Mouse (Mus musculus) midbrain, embryonic 16.5 days (tissue): ENCODE results near the gene Fam168a. TPM values are rescaled to one million over a fixed set of nuclear protein-coding genes. Genes with fewer than 3 reads are reported as not detected.

Experiments used
- ATAC-seq: fragments of 200-750 bp; cut with Nextera tagmentation; 2 replicates; pipeline ENCODE4 v1.8.0; 2017; ENCODE audit warnings: moderate TSS enrichment
- H3K27ac ChIP-seq: fragments of 300-500 bp; sonication (generic); 2 replicates; pipeline ENCODE4 v1.5.1; 2014; ENCODE audit warnings: mild to moderate bottlenecking, low read length, mixed read lengths
- H3K27me3 ChIP-seq: fragments of 300-500 bp; sonication (generic); 2 replicates; pipeline ENCODE4 v1.6.1; 2014; ENCODE audit warnings: low read depth, low read length, mixed read lengths; ENCODE audit not compliant: control insufficient read depth, insufficient read depth
- H3K36me3 ChIP-seq: fragments of 300-500 bp; sonication (generic); 2 replicates; pipeline ENCODE4 v1.6.1; 2014; ENCODE audit warnings: mild to moderate bottlenecking, low read length, moderate library complexity, mixed read lengths; ENCODE audit not compliant: control insufficient read depth, insufficient read depth
- H3K4me1 ChIP-seq: fragments of 300-500 bp; sonication (generic); 2 replicates; pipeline ENCODE4 v1.6.1; 2014; ENCODE audit warnings: mild to moderate bottlenecking, low read length, mixed read lengths; ENCODE audit not compliant: control insufficient read depth, insufficient read depth
- H3K4me2 ChIP-seq: fragments of 300-500 bp; sonication (generic); 2 replicates; pipeline ENCODE4 v1.6.1; 2014; ENCODE audit warnings: mild to moderate bottlenecking, low read length, mixed read lengths
- H3K4me3 ChIP-seq: fragments of 300-500 bp; sonication (generic); 2 replicates; pipeline ENCODE4 v1.5.1; 2014; ENCODE audit warnings: low read depth, mild to moderate bottlenecking, low read length, moderate library complexity, mixed read lengths
- H3K9ac ChIP-seq: fragments of 300-500 bp; sonication (generic); 2 replicates; pipeline ENCODE4 v1.6.1; 2014; ENCODE audit warnings: low read depth, low read length, mixed read lengths
- H3K9me3 ChIP-seq: fragments of 300-500 bp; sonication (generic); replicated peaks from 2 replicates; pipeline ENCODE4 v1.6.1; 2014; ENCODE audit warnings: mild to moderate bottlenecking, low read length, mixed read lengths; ENCODE audit not compliant: control insufficient read depth, poor library complexity, severe bottlenecking
- WGBS: fragments of 180-500 bp; shearing (Covaris S2); extraction: QIAGEN DNeasy Blood & Tissue Kit; methylation state at CpG from one replicate; pipeline ENCODE4 v1.1.7; 2014; 5-methylcytosine and 5-hydroxymethylcytosine counted together
- polyA plus RNA-seq: library from polyadenylated mRNA; unstranded; fragments of >200 nt; fragmentation: Nextera tagmentation; extraction: Ambion mirVana; gene quantifications from 2 replicates; pipeline ENCODE4 v1.2.1, GENCODE M21; 2015

Gene Fam168a
- polyA plus RNA-seq, 1 experiment from 2014 or later = 100 TPM

GRCm38 (mm10) chr7:100674941-100675340, 31.5 kb upstream of the Fam168a start:
- no peak for ATAC-seq
- 87% methylated on average over 2 of the region's 2 CpGs for WGBS

DNA sequence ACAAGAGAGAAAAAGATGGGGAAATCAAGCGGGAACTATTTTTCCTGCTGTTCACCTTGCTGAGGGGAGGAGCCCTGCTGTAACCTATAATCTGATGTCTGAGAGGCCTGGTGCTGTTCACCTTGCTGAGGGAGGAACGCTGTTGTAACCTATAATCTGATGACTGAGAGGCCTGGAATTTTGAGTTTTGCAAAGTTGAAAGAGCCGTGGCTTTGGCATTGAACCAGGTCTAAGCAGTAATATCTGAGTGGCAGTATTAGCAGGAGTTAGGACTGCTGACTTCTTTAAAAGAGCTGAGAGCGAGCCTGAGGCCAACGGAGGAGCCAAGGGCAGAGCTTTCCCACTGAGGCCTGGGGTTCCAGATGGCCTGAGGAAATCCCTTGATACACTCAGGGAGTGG, 28.4 kb upstream of the Fam168a start:
- Histone ChIP-seq H3K9ac (no peak overlapping the region), H3K4me2 (no peak overlapping the region), H3K9me3 (no peaks in the 10 kb centered on the region), H3K27me3 (no peaks in the 10 kb centered on the region), H3K4me1 (no peaks in the 10 kb centered on the region), H3K4me3 (no peak overlapping the region), H3K36me3 (no peaks in the 10 kb centered on the region), H3K27ac (no peak overlapping the region)
- 83% methylated on average over 5 of the region's 5 CpGs for WGBS
- ATAC-seq = no peak

More at GRCm38 (mm10) chr7:100674941-100675340, 31.5 kb upstream of the Fam168a start:
- no peak overlapping the region for H3K4me2 ChIP-seq
- no peaks in the 10 kb centered on the region for H3K36me3 ChIP-seq
- no peaks in the 10 kb centered on the region for H3K9me3 ChIP-seq
- H3K27me3 ChIP-seq = no peaks in the 10 kb centered on the region
- H3K9ac ChIP-seq = no peak overlapping the region
- H3K27ac ChIP-seq = no peak overlapping the region
- H3K4me1 ChIP-seq = no peaks in the 10 kb centered on the region
- no peak overlapping the region for H3K4me3 ChIP-seq

- no peak overlapping the region for H3K4me3 ChIP-seq
- H3K27me3 ChIP-seq = no peaks in the 10 kb centered on the region
- no peak for ATAC-seq
- no peak overlapping the region for H3K9ac ChIP-seq
- no peaks in the 10 kb centered on the region for H3K9me3 ChIP-seq
- H3K4me1 ChIP-seq = no peaks in the 10 kb centered on the region
- no peak overlapping the region for H3K27ac ChIP-seq
- 65% methylated on average over 15 of the region's 15 CpGs for WGBS
- no peak overlapping the region for H3K4me2 ChIP-seq
- no peaks in the 10 kb centered on the region for H3K36me3 ChIP-seq
Observed at GRCm38 (mm10) chr7:100678948-100679880, 27.2 kb upstream of the Fam168a start.

GRCm38 (mm10) chr7:100681132-100681531, 25.3 kb upstream of the Fam168a start:
- H3K27me3 ChIP-seq = no peaks in the 10 kb centered on the region
- 47% methylated on average over 5 of the region's 5 CpGs for WGBS
- no peaks in the 10 kb centered on the region for H3K9me3 ChIP-seq
- no peaks in the 10 kb centered on the region for H3K4me1 ChIP-seq
- H3K4me2 ChIP-seq = no peak overlapping the region
- H3K27ac ChIP-seq = no peak overlapping the region
- no peaks in the 10 kb centered on the region for H3K36me3 ChIP-seq
- no peak overlapping the region for H3K9ac ChIP-seq
- H3K4me3 ChIP-seq = no peak overlapping the region
- no peak for ATAC-seq

GRCm38 (mm10) chr7:100683241-100683640, 23.2 kb upstream of the Fam168a start:
- Histone ChIP-seq H3K9ac (no peak overlapping the region), H3K27ac (no peak overlapping the region), H3K27me3 (no peaks in the 10 kb centered on the region), H3K4me2 (no peak overlapping the region), H3K9me3 (no peaks in the 10 kb centered on the region), H3K4me1 (no peaks in the 10 kb centered on the region), H3K36me3 (no peaks in the 10 kb centered on the region), H3K4me3 (no peak overlapping the region)
- 64% methylated on average over 1 of the region's 1 CpGs for WGBS
- ATAC-seq = no peak

DNA sequence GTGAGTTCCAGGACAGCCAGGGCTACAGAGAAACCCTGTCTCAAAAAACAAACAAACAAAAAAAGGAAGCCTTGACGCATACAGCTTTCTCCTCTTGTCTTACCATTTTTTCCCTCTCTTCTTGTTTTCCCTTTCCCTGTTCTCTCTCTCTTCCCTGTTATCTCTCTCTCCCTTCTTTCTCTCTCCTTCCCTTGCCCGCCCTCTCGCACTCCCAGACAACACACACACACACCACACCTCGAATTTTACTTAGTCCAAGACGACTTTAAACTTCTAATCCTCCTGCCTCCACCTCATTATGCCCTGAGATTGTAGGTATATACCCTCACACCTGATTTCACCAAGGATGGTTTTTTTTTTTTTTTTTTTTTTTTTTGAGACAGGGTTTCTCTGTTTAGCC, 22.4 kb upstream of the Fam168a start:
- no peaks in the 10 kb centered on the region for H3K9me3 ChIP-seq
- H3K36me3 ChIP-seq = no peaks in the 10 kb centered on the region
- H3K4me1 ChIP-seq = no peaks in the 10 kb centered on the region
- H3K4me2 ChIP-seq = no peak overlapping the region
- ATAC-seq = no peak
- H3K27ac ChIP-seq = no peak overlapping the region
- no peak overlapping the region for H3K4me3 ChIP-seq
- H3K27me3 ChIP-seq = no peaks in the 10 kb centered on the region
- WGBS = 76% methylated on average over 5 of the region's 5 CpGs
- no peak overlapping the region for H3K9ac ChIP-seq

DNA sequence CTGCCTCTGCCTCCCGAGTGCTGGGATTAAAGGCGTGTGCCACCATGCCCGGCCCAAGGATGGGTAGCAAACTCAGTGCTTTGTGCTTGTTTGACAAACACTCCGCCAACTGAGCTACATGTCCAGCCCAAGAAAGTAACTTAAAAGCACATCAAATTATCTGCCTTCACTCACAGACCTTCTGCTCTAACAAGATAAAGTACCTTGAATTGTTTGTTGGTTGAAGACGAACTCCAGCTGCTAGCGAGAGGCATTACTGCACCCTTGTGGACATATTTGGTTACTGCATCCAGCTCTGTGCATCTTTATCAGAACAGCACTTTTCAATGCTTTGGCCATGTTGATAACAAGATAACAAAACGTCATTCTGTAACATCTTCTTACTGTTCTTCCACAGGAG, 21.9 kb upstream of the Fam168a start:
- 56% methylated on average over 7 of the region's 7 CpGs for WGBS
- Histone ChIP-seq H3K4me2 (no peak overlapping the region), H3K4me3 (no peak overlapping the region), H3K27me3 (no peaks in the 10 kb centered on the region), H3K9ac (no peak overlapping the region), H3K9me3 (no peaks in the 10 kb centered on the region), H3K4me1 (no peaks in the 10 kb centered on the region), H3K27ac (no peak overlapping the region), H3K36me3 (no peaks in the 10 kb centered on the region)
- no peak for ATAC-seq

DNA sequence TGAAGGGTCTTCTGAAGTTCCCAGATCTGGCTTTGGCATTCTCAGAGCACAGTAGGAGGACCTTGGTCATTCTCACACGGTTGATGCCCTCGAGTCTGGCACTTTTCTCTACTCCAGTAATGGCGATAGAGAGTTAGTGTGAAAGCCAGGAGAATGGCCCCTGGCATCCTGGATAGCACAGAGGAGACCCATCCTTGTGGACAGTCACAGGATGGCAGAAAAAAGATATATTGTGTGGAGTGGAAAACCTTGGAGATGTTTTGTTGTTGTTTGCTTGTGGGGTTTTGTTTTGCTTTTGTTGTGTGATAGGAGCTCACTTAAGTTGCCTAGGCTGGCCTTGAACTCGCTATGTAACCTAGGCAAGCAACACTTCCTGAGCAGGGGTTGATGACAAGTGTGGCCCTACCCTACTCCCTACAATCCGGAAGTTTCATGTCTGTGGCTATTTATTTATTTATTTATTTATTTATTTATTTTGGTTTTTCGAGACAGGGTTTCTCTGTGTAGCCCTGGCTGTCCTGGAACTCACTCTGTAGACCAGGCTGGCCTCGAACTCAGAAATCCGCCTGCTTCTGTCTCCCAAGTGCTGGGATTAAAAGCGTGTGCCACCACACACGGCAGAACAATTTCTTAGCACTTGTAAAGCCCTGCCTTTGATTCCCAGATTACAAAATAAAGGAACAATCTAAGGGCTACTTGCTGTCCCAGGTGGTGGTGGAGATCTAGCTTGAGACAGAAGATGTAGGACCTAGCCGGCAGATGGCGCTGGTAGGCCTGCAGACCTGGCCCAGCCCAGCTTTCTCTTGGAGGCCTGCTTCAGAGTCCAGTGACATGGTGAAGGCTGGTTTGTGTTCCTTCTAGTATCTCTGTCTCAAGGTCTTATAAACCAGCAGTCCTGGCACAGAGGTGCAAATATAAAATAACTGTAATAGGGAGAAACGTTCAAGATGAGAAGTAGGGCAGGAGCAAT, 21.1 kb upstream of the Fam168a start:
- Histone ChIP-seq H3K9ac (no peak overlapping the region), H3K27ac (no peak overlapping the region), H3K4me2 (no peak overlapping the region), H3K9me3 (no peaks in the 10 kb centered on the region), H3K4me3 (no peak overlapping the region), H3K4me1 (no peaks in the 10 kb centered on the region), H3K27me3 (no peaks in the 10 kb centered on the region), H3K36me3 (no peaks in the 10 kb centered on the region)
- ATAC-seq = peak; percentile 86; the same call in 1 of the 2 replicates
- WGBS = 43% methylated on average over 13 of the region's 13 CpGs
